Mouse (Mus musculus) erythroblast, adult 5-6 weeks (primary cell): ENCODE measurements around the gene Zfp704. TPM values are rescaled to one million over a fixed set of nuclear protein-coding genes. Genes with fewer than 3 reads are reported as not detected.
A peak's percentile ranks its signal among the peaks of the same experiment; 100 is the strongest.

Experiments used
- ATAC-seq: replicated peaks from 2 replicates; pipeline ENCODE4 v1.8.0; 2016; ENCODE audit warnings: moderate number of reproducible peaks, mild to moderate bottlenecking, moderate TSS enrichment, inconsistent platforms; ENCODE audit not compliant: poor library complexity, low FRiP score, severe bottlenecking
- total RNA-seq, 2 experiments: library from RNA; stranded (forward) in 1 of 2; stranded (reverse) in 1 of 2; fragments of 150-400 nt in 1 of 2; fragments of 200-764, 138-1000 nt in 1 of 2; gene quantifications; 2 replicates each; pipeline versions ENCODE4 v1.2.3 to v1.2.4; 2015 to 2017; ENCODE audit warnings: low replicate concordance in 2 of 2

Zfp704 gene
- total RNA-seq (2015; ENCODE audit: low replicate concordance) (1.5 and 1.9 TPM in 2 replicates), total RNA-seq (2017; ENCODE audit: low replicate concordance) (2.2 and 2.3 TPM in 2 replicates)

DNA sequence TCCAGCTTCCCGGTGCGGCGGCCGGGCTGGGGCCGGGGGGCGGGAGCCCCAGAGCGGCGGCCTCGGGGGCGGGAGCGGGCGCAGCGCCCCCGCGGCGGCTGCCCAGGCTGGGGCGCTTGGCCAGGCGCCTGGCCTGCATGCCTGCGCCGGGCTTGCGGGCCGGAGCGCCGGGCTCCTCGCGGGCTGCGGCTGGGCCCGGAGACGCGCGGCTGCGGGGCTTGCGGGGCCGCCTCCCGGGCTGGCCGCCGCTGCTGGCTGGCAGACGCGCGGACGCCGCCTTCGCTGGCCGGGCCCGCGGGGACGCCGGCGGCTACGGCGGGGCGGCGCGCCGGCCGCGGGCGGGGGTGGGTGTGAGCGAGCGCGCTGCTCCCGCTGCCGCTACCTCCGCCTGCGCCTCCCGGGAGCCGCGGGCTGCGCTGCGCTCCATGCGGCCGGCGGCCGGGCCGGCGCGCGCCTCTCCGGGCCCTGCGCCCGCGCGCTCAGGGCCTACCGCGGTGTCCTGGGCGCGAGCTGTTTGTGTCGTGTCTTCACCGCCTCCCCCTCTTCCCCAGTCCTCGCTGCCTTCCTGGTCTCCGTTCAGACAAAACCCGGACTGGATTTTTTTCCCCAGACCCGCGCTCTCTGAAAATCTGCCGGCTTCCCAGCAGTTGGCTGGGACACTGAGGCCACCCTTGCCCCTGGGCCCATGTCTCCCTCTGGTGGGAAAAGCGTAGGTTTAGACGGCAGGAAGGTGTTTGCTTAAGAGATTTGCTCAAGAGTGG, at the start of gene Zfp704:
Gene Zfp704 (minus strand): TSS at position 505 of the 761 bp plus-strand sequence.
- 0 out of 2 replicates have a peak, but pooled peaks have one; percentile 44 for ATAC-seq

DNA sequence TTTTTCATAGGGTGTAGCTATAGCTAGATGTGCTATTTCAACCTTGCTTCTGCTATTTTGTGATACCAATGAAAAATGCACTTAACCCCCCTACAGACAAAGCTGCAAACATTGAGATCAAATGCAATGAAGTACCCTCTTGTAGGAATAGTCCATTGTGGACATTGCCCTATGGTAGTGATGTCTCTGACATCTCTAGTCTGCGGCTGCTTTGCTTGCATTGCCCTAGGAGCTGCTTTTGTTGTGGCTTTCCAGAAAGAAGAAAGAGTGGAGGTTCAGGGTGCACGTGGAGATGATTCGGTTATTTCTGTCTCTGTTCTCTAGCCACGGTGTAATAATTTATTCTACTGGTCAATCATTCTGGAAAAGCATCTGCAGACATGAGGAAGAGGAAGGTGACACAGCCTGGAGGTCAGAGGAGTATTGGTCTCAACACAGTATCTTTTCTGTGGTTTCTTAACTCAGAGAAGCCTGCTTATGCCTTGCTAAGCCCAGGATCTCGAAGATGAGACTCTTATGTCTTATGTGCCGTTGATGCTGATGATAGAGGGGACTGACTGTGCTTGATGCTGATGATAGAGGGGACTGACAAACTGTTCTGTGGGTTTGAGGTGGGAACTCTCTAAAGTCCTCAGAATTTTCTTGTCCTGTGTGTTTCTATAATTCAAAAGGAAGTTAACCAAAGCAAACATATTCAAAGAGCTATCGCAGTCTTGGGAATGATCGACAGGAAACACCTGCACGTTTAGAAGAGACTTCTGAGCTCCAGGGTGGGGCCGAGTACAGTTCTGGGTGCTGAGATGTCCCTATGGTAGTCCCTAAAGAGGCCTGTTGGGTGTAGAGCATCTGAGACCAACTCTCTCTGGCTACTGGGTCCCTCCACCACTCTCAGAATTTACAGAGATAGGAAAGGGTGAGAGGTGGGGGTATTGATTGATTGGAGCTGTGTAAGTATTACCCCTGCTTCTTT, 23.4 kb upstream of the Zfp704 start:
- ATAC-seq = no peak

DNA sequence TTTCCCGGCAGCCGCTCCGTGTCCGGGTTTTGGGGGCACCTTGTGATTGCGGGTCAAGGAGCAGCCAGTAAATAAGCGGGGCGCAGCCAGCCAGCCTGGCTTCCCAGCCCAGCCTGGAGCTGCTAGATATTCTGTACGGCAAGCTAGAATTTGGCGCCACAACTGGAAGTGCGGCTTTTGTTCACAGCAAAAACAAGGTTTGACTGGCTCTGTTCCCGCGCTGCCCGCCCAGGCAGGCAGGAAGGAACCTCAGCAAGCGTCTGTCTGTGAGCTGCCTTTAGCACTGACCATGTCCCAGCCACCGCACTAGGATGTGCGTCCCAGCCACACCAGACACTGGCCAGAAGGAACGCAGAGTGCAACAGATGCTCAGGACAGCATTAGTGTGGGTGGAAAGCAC, 20.1 kb upstream of the Zfp704 start:
- ATAC-seq = no peak

DNA sequence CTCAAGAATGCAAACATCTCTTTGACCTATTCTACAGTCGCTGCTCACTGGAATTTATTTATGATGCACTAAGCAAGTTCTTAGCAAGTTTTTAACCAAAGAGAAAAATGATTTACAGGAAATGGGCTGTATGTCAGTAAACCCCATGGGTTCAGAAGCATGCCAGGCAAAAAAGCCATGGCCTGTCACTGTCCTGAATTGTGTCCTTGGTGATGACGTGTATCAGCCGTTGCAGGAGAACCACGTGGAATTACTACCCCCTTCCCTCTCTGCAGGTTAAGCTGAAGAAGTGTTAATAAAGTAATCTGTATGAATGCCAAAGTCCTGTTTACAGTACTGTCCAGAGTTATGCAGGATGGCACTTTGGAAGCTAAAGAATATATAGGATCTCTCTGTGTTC, 18.2 kb upstream of the Zfp704 start:
- ATAC-seq = no peak

DNA sequence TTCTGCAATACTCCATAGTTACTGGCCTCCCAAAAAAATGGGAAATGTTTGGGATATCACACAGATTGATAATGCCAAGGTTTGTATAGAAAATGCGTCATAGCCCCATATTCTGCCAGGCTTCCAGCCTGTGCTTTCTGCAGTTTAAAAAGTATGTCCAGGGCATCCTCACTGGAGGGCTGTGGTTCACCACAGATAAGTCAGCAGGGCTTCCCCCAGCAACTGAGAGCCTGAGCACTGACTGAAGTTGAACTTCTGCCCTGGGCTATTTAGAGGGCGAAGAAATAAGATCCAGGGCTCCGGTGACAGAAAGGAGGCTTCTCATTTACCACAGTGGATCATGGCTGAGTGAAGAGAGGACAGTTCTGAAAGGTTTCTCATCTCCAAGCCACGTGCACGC, 16.3 kb upstream of the Zfp704 start:
- ATAC-seq = no peak

DNA sequence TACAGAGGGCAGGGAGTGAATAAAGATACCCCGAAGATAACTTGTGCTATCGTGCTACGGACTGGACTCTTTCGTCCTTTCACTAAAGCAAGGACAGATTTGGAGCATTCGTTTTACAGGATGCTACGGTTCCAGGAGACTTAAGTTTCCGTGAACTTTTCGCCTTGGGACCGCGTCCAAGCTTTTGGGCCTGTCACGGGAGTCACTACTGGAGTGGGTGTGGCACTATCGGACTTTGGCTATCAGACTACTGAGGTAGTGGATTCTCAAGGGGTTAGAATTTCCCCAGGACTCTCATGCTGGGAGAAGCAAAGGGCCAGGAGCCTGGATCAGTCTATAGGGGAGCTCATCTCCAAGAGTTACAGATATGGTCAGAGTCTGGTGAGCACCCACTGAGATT, 10.7 kb upstream of the Zfp704 start:
- no peak for ATAC-seq

DNA sequence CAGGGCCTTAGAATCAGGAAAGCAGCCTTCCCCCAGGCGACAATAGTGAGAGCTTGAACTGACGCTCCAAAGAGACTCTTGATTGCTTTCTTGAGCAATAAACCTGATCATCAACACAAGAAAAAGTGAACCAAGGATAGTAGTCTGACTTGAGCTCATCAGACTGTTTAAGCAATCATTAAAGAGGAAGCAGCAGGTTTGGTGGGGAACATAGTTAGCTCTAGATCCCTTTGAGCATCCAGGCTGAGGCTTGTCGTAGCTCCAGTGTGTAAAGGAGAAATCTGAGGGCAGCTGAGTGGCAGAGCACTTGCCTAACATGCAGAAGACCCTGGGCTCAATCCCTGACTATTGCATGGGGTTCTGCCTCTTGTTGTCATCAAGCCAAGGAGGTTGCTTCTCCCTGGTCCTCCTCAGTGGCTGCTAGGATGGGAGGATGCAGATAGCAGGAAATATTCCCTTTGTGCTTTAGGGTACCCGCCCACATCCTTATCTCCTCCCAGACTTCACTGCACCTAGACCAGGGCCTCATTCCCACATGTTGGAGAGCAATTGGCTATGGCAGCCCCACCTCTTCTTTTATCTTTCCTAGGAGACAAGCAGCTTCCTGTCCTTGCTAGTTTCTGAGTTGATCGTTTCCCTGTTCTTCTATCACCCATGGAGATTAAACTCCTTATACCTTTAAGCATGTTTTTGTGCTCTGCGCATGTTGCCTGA, 9.8 kb upstream of the Zfp704 start:
- ATAC-seq = no peak

DNA sequence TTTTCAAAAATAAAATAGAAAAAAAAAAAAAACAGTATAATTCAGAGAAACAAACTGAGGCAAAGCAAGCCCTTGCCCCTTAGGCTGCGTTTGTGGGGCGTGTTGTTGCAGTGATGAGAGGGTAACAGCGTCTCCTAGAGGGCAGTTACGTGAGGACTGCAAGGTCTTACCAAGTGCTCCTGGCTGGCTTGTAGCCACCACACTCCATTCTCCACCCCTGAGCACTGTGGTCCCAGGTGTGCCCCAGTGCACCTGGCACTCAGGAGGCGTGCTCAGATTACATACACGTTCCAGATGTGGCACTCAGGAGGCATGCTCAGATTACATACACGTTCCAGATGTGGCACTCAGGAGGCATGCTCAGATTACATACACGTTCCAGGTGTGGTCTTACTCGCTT, 7.2 kb upstream of the Zfp704 start:
- ATAC-seq = no peak

DNA sequence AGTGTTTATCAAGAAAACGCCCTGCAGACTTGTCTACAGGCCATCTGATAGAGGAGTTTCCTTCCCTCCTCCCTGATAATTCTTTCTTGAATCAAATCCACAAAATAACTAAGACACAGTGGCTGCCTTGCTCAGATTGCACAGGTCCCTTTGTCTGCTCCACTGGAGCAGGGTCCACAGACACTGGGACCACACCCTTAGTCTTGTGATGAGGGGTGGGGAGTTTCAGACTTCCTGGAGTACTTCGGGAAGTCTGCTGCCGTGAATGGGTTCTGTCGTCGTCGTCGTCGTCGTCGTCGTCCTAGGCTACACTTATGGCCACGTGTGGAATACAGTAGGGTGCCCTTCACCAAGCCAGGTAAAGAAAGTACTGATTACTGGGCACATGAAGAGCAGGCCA, 4.8 kb upstream of the Zfp704 start:
- no peak for ATAC-seq

DNA sequence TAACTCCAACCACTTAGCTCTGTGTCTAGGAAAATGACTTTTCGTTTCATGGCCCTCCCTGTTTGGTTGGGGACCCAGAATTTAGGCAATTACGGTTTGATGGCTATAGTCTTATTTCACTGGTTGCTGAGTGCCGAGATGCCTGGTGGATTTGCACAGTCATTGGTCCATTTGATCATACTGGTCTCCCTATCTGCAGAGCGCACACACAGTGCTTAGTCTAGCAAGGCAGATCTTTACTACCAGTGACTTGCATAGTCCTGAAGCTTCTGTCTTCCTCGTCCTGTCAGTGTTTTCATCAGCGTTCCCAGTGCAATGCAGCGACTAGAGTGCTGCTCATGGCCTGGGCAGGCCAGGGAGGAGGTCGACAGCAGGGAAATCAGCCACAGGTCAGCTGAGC, 4.1 kb upstream of the Zfp704 start:
- no peak for ATAC-seq

DNA sequence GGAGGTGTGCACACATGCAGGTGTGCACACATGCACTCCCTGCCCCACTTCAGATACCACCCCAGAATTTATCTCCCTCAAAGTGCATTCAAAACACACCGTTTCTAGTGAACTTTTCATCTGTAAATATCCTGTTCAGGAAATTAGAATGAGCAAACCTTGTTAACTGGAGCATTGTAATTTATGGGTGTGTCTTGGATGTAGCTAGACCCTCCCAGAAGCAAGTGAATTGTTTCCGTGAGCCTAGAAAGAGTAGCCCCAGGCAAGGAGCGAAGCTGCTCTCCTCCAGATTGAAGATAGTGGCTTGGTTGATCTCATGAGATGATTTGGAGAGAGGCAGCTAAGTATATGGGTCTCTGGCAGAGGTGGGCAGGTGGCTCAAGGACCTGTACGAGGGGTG, 1.3 kb upstream of the Zfp704 start:
- no peak for ATAC-seq

DNA sequence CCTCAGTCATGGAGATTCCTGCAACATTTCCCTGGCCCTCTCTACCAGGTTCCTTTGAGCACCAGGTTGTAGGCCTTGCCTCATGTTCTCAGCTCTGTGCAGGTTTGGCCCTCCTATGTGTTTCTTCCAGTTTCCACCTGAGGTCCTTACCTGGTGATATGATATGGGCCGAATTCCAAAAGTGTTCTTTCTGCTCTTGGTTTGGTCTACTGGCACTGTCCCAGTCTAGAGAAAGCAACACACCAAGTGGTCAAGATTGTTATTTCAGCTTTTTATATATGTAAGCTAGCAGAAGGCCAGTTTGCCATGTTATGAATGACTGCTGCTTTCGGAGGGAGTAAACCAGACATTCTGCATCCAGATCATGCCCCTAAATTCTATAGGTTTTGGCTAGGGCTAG, 541 bp upstream of the Zfp704 start:
- no peak for ATAC-seq

DNA sequence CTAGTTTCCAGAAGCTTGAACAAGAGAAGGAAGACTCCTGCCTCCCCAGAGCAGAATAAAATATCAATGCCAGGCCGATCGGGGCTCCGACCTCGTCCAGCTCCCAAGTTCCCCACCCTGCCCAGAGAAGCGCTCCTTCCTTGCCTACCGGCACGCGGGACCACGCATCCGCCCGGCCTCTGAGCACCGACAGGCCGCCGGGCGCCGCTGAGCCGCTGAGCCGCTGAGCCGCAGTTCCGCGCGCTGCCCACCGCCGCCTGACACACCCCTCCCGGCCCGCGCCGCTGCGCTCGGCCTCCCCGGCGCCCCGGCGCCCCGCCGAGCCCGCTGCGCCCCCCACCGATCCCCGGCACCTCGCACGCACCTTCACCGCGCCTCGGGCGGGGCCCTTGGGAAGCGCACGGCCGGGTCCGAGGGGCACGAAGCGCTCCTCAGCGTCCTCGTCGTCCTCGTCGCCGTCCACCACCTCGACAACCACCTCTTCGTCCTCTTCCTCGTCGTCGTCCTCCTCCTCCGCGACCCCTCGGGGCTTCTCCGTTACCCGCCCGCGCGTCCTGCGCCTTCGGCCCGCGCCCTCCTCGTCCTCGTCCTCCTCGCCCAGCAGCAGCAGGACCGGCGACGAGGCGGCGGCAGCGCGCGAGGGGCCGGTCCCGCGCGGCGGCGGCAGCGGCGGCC, 842 bp downstream of the Zfp704 start:
- ATAC-seq = no peak

DNA sequence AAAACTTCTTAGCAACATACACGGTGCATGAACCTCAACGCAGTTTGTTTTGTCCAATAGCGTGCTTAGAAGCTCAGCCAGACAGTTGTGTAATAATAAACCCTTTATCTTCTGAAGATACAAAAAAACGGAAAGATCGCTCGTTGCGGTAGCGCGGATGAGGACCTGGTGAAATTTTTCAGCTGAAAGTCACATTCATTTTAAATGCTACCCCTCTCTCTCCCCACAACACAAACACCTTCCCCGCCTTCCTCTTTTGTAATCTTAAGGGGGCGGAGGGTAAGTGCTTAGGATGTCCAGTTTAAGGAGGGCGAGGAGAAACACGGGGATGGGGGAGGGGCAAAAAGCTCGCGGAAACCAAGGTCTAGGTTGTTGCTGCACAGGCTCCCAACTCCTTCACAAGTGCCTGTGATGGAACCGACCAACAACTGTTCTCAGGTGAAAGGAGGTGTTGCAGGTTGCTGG, 1.4 kb downstream of the Zfp704 start:
- ATAC-seq = no peak

DNA sequence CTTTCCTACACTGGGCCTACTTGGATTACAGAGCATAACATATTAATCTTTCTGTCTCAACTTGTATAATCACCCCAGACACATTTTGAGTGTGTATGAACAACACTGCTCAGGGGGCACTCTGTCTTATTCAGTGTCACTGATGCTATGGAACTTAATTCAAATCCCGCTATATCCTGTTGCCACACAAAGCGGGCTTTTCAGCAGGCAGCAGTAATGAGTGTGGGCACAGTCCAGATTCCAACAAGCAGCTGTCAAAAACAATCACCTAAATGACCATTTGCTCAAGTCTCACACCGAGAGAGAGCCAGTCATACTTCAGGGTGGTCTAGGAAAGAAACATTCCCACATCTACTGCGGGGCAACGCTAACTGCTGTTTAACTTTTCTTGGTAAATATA, 2.2 kb downstream of the Zfp704 start:
- ATAC-seq = no peak

DNA sequence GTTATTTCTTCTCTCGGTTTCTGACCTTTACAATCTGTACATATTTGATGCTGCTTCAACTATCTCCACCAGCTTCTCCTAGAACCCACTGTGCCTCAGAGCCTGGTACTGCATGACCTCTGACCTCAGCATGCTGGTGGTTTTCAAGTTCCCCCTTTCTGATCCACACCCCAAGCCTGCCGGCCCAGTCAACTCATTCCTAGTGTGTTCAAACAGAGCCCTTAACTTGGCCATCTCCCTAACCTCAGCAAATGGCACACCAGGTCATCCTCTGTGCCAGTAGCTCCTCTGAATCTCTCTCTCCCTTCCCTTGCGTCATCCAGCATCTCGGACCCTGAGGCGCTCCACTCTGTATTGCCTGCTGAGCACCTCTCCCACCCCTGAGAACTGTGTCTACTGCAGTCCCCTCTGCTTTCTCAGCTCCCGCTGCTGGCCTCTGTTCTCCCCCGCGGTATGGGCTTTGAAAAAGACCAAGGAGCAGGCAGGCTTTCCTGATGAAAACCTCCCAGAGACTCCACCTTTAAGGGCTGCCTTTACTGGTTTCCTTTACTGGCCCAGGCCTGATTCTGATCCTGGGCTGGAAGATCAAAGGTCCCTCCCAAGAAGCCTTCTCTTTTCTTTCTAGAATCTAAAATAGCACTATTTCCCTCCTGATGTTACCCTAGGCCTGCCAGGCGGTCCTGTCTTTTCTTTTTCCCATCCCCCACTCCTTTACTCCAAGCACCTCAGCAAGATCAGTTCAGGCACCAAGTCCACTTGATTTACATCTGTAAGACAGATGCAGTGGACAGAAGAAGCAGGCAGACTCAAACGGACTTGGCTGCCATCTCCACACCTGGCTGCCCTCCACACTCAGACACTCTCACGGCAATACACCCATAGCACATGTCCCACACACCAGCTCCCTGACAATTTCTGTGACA, 3.8 kb downstream of the Zfp704 start:
- ATAC-seq = no peak

DNA sequence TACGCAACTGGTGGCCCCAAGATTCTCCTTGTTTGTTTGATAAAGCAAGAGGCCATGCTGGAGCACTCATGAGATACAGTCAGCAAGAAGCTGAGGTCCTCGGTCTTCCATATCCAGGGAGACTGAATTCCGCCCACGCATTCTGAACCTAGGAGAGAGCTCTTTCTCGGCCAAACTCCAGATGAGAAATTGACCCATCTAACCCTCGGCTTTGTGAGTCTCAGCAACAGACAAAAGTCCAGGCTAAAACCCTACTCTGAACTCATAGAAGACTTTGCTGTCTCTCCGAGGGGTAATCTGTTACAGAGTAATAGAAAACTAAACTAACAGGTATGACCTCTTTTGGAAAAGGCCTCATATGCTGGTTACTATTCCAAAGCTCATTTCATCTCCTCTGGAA, 4.9 kb downstream of the Zfp704 start:
- no peak for ATAC-seq

DNA sequence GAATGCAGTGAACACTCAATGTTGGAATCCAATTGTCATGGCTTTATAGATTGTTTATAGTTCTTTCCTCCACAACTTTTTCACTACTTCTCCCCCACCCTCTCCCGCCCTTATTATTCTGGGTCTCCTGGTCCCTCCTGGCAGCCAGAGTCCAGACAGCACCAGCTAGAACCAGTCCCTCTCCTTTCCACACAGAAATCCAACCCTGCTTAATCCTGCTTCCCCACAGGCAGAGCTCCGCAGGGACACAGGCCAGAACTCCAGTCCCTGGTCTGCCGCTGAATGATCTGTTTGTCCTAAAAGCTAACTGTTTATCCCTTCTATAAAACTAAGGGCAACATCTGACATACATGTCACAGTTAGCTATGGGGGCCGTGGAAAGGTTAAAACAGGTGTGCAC, 6.0 kb downstream of the Zfp704 start:
- no peak for ATAC-seq

DNA sequence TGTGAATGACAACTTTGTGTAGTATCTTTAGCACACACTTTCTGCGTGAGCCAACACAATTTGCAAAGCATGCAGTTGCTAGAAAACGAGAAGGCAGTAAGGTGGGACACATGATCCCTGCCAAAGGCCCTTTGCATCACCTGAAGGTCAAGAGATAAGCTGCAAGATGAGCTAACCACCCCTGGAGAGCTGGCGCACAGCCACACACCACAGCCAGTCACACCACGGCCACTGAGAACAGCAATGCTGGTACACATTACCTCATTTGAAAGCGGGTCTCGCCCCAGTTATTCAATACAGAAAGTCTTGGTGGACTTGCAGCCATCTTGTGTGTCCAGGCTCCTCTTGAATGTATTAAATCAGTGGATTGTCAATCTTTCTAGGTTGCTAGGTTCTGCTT, 9.3 kb downstream of the Zfp704 start:
- no peak for ATAC-seq
